Mouse (Mus musculus): ENCODE results near the gene Itga10. TPM values are rescaled to one million over a fixed set of nuclear protein-coding genes. Genes with fewer than 3 reads are reported as not detected.
A peak's percentile ranks its signal among the peaks of the same experiment; 100 is the strongest.
"Not testable (repeated sequence)": the region's sequence is repeated elsewhere in the genome, so short reads cannot be mapped to it uniquely, and the experiment has no call there.

Itga10 gene
- total RNA-seq, 2 experiments from 2014 or later, result 0.61 to 0.62 TPM

DNA sequence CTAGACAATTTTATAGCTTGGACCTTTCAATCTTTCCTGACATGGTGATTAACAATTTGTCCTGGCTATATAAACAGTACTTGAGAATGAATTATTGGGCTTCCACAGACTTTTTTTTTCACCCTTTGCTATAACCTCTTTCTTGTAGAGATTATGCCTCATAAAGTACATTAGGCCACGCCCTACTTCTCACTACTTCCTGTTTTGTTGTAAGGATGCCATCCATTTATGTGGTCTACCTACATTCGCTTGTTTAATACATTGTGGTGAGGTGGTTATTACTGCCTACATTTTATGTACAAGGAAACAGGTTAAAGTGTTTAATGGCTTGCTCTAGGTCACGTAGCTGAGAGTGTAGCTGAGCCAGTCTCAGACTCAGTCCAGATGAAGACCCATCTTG is 29.8 kb downstream of the Itga10 start:
- no peak for DNase-seq
- intact Hi-C loops (cut with DNase I), result no loop called here

DNA sequence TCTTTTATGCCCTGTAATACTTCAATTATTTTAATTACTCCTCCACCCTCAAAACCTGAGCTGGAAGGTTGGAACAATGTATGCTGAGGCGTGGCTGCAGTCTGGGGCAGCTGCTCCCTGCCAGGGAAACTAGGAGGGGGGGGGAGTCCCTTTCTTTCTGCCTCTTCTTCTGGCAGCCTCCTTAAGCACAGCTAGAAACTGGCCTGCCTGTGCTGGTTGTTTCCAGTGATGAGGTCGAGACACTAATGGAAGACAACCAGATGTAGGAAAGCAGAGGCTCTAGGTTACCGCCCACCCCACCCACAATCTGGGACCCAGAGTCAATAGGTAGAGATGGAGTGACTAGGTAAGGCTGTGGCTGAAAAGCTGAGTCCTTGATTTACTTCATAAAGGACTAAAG is 30.3 kb downstream of the Itga10 start:
- no peak for DNase-seq
- intact Hi-C loops (cut with DNase I), result no loop called here

DNA sequence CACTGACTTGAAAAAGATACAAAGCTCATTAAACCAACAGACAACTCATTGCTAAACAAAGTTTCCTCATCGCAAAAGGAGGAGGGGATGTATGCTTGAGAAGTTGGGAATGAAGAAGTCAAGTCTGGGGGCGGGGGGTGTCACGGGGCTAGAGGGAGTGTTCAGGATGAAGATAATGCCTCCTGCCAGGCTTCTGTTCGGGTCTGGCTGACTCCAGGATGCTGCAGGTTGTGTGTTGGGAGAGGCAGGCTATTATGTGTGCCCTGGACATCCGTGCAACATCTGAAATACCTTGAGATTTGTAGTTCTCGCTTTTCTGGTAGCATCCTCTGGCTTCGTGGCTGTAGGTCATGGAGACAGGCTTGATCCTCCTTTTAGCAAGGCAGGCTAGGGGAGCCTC is 33.1 kb downstream of the Itga10 start:
- no peak for DNase-seq
- intact Hi-C loops (cut with DNase I), result no loop called here

DNA sequence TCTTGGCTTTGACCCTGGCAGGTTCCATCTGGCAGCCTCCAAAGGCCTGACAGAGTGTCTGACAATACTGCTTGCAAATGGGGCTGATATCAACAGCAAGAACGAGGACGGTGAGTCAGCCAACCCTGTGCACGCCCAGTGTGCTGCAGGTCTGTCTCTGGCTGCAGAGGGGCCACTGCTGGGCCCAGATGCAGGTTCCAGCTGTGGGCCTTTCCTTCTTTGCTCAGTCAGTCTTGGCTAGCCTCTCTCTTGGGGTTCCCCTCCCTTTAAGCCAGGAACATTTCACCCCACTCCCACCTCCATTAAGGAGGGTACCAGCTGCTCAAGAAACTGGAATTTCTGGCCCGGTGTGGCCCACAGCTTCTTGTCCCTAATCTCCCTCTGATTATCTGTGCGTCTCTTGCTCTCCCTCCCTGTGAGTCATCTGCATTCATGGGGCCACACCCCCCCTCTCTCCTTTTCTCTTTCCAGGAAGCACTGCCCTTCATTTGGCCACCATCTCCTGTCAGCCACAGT is 33.8 kb downstream of the Itga10 start:
- intact Hi-C loops (cut with DNase I), result no loop called here
- no peak for DNase-seq

DNA sequence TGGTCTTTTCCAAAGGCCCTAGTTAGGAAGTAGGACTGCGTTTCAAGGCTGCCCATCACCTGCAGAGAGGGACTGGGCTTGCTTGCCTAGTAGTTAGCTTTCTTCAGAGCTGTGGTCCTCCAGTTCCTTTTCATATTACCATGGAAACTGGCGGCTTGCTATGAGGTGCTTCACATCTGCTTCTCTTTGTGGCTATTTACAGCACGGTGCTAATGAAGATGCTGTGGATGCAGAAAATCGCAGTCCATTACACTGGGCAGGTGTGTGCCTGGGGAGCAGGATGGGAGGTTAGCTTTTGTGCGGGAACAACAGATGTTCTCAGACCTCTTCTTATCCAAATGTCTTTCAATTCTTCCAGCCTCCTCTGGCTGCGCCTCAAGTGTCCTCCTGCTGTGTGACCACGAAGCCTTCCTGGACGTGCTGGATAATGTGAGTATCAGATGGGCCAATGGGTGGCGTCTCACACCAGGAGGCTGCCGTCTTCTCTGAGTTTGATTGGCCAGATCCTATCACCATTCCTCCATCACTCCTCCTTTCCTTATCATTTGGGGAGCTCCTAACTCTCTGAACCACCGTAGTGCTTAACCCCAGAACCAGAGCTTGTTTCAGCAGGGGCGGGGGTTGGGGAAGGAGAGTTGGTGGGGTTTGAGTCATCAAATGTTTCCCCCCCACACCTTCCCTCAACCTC is 35.0 kb downstream of the Itga10 start:
- no peak for DNase-seq
- intact Hi-C loops (cut with DNase I), result no loop called here

DNA sequence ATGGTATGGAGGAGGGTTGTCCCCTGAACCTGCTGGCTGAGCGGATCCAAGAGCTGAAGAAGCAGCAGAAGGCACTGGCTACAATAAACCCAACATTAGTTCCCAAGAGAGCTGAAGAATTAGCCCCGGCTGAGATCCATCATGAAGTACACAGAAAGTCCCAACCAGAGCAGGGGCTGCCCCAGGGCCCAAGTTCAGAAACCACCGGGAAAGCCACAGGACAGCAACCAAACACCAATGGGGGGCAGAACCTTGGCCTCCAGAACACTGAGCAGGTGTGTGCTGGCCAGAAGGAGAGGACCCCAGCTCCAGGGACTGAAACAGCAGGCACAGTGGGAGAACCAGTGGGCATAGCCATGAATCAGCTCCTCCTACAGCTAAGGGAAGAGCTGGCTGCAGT is 38.1 kb downstream of the Itga10 start:
- DNase-seq, result no peak
- intact Hi-C loops (cut with DNase I), result no loop called here

DNA sequence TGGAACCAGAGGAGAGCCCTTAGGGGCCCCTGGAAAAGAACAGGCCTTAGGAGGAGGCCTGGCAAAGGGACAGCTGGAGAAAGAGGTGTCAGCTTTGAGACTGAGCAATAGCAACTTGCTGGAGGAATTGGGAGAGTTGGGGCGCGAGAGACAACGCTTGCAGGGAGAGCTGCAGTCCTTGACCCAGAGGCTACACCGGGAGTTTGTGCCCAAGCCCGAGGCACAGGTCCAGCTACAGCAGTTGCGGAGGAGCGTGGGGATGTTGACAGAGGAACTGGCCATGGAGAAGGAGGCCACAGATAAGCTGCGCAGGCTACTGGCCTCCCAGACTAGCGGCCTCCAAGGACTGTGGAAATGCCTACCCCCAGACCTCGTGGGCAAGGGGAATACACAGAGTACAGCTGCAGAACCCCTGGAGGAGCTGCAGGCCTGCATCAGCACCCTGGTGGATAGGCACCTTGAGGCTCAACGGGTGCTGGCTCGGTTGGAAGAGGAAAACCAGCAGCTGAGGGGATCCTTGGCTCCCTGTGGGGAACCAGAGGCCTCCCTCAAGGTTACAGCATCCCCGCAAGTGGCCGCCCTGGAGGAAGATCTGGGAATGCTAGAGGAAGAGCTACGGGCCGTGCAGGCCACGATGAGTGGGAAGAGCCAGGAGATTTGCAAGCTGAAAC is 38.9 kb downstream of the Itga10 start:
- peak in 1 of 2 experiments; percentile 17 for DNase-seq
- intact Hi-C loops (cut with DNase I), result no loop called here

DNA sequence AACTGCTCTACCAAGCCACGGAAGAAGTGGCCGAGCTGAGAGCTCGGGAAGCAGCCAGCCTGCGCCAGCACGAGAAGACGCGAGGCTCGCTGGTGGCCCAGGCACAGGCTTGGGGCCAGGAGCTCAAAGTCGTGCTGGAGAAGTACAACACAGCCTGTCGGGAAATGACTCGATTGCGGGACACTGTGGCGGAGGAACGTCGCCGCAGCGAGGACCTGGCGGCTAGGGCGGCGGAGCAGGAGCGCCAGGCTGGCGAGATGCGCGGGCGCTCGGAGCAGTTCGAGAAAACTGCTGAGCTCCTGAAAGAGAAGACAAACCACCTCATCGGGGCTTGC is 39.4 kb downstream of the Itga10 start:
- peak in 1 of 2 experiments; percentile 23 for DNase-seq
- intact Hi-C loops (cut with DNase I), result no loop called here

DNA sequence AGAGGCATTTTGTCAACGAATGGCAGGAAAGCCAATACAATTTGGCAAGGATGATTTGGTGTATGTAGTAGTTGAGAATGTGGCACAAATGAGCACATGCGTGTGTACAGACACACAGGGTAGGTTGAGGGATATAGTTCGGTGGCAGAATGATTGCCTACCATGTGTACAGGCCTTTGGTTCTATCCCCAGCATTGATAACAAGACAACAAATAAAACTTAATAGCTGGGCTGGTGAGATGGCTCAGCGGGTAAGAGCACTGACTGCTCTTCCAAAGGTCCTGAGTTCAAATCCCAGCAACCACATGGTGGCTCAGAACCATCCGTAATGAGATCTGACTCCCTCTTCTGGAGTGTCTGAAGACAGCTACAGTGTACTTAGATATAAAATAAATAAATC is 40.7 kb downstream of the Itga10 start:
- not testable (repeated sequence) for DNase-seq

DNA sequence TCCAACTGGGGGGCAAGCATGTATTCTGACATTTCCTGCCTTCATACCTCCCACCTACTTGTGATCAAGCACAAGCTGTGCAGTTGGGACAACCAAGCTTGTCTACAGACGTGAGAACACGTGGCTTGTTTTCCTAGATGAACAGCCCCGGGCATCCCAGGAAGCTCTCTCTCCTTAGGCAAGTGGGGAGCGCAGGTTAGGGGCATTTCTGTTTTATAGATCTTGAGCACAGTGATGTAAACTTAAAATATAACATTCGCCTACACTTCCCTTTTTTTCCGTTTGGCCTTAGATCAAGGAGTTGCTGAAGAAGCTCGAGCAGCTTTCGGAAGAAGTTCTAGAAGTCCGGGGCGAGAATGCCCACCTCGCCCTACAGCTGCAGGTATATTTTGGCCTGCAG is 43.5 kb downstream of the Itga10 start:
- intact Hi-C loops (cut with DNase I), result no loop called here
- DNase-seq, result no peak

More for the DNA sequence above, 40.7 kb downstream of the Itga10 start:
- intact Hi-C loops (cut with DNase I), result not testable (repeated sequence)

DNA sequence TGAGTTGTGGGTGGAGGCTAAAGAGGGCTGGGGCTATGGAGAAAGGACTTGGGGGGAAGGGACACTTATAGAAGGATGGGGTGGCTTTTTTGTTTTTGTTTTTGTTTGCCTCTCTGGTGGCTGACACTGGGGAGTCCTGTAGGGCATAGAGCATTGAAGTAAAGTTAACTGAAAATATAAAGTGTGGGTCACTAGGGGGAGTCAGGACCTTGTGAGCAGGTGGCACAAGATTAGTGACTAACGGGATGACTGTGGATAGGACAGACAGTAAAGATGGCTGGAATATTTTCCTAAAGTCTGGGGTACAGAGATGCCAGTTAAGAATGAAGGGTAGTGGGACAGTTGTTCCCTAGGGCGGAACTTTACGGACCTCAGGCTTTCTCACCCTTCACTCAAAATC is 44.9 kb downstream of the Itga10 start:
- intact Hi-C loops (cut with DNase I), result no loop called here
- DNase-seq, result no peak

DNA sequence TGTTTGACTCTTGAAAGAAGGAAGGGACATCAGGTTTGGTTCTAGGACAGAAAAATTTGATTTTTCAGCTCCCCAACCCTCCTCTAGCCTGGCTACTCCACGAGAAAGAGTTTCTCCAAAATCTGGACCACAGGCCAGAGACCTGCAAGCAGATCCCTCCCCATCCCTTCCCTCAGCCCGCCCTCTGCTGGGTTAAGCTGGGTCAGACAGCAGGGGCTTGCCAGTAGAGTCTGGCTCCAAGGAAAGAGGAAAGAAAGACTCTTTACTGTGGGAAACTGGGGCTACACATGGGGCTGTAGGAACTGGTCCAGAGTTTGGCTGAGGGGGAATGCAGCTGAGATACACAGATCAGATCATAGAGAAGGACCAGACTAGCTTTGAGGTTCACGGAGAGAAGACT is 47.1 kb downstream of the Itga10 start:
- intact Hi-C loops (cut with DNase I), result no loop called here
- peak; percentile 35 to 36 for DNase-seq

DNA sequence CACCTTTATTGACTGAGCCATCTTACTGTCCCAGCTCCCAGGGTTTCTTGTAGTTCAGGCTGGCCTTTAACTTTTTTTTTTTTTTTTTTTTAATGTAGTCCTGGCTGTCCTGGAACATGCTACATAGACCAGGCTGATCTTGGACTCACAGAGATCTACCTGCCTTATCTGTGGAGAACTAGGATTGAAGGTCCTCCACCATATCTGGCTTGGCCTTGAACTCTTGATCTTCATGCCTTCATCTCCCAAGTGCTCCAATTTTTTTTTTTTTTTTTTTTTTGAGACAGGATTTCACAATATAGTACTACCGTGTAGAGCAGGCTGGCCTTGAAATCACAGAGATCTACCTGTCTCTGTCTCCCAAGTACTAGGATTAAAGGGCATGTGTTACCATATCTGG is 48.2 kb downstream of the Itga10 start:
- intact Hi-C loops (cut with DNase I), result no loop called here
- DNase-seq, result no peak

DNA sequence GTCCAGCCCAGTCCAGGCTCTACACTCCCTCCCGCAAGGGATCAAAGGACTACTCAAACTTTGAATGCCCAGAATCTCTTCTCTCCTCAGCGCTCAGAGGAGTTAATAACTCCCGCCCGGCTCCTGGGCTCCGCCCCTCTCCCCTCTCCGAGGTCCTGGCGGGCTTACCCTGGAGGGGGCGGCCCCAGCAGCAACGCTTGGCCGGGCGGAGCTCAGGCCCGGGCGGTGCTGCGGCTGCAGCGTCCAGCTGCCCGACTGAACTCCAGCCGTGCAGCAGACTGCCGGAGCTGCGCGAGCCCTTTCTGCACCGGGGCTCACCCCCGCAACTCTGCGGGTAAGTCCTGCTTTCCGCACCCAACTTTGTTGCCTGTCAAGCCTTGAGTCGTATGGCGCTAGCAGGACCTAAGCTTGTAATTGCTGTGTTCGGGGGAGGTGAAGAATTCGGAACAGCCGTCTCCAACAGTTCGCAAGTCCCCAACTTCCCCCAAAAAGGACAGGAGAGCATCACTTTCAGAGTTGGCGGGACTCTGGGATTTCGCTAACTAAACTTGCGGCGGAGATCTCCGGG is 50.9 kb downstream of the Itga10 start, which contains the start of gene Pias3:
Gene Pias3, plus strand, starts transcription at position 187 of the 568 bp plus-strand sequence.
- peak; percentile 83 to 89 for DNase-seq
- intact Hi-C loops (cut with DNase I), result loop anchor here (2.0 kb wide), 1 partner anchor 31 kb away; the partner anchor contains the start of genes Polr3c and Rnf115

DNA sequence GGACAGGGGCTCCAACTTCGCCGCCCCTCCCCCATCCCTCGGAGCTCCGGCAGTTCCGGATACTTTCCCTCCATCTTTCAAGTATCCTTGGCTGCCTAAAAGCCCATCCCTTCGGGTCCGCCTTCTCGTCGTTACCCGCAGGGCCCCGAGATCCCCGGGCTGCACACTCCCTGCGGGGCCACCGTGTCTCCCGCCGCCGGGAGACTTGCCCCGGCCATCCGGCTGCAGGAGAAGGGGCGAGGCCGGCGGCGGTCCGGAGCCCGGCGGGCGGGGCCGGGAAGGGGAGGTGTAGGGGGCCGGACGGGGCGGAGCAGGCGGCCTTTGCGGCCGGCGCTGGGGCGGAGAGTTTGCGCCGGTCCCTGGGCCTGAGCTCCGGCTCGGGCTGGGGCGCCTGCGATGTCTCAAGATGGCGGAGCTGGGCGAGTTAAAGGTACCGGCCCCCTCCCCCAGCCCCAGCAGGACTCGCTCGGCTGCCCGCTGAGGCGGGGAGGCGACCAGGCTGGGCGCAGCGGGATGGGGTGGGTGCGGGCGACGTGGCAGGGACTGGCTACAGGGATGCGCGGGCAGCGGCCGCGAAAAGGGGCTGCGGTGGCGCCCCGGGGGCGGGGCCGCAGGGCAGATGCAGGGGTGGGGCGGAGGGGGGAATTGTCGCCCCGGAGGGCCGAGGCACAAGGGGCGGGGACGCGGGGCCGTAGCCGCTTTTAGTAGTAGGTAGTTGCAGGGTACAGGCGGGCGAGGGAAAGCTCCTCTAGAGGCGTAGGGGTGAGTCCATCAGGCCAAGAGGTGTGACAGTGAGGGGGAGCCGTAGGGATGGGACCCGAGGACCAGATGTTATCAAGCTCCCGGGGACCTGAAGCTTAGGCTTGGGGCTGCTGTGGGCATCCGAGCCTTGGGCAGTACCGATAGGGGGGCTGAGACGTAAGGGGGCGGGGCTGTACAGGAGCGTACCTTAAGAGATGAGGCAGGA is 51.7 kb downstream of the Itga10 start:
- intact Hi-C loops (cut with DNase I), result loop anchor here (2.0 kb wide), 1 partner anchor 30 kb away; the partner anchor contains the start of genes Polr3c and Rnf115
- DNase-seq, result peak; percentile 92 to 94

DNA sequence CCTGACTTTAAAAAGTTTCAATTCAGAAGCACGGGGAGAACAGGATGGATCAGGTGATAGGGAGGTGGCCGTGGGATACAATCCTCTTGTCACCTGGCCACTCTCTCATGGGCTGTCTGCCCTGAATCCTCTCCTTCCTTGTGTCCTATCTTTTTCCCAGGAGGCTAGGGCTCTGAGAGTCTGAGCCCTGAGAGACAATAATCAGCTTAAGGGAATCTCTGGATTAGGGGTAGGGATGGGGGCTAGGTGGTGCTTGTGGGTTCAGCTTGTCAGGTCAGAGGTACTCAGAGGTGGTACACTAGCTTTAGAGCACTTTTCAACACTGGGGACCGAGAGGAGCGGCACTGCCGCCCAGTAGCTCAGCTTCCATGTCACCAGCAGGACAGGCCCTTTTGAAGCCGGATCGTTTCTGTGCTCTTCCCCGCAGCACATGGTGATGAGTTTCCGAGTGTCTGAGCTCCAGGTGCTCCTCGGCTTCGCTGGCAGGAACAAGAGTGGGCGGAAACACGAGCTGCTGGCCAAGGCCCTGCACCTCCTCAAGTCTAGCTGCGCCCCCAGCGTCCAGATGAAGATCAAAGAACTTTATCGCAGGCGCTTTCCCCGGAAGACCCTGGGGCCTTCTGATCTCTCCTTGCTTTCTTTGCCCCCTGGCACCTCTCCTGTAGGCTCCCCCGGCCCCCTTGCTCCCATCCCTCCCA is 53.8 kb downstream of the Itga10 start:
- intact Hi-C loops (cut with DNase I), result no loop called here
- no peak for DNase-seq

DNA sequence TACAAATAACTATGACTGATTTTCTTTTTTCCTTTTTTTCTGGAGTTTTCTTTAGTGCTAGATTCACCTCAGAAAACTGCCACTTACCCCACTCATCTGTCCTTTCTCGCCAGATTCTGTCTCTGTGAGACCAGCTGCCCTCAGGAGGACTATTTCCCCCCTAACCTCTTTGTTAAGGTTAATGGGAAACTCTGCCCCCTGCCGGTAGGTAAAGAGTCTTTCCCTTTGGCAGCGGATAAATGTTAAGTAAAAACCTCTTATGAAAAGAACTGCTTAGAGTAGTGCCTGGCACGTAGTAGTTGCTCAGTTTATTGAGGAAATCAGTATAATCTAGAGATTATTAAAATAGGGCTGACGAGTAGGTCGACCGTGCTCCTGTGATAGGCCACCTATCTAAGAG is 55.0 kb downstream of the Itga10 start:
- peak in 1 of 2 experiments; percentile 45 for DNase-seq
- intact Hi-C loops (cut with DNase I), result no loop called here

DNA sequence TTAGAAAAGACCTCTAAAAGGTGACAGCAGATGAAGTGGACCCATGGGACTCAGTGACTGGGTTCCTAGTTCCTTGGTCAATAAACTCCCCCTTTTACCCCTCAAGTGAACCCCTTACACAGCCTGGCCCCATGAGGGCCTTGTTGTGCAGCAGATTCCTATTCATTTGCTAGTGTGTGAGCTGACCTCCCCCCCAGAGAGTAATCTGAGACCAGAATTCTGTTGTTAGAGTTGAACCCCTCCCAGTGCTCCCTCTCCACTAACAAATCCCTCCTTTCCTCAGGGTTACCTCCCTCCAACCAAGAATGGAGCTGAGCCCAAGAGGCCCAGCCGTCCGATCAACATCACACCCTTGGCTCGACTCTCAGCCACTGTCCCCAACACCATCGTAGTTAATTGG is 55.6 kb downstream of the Itga10 start:
- intact Hi-C loops (cut with DNase I), result no loop called here
- DNase-seq, result no peak

DNA sequence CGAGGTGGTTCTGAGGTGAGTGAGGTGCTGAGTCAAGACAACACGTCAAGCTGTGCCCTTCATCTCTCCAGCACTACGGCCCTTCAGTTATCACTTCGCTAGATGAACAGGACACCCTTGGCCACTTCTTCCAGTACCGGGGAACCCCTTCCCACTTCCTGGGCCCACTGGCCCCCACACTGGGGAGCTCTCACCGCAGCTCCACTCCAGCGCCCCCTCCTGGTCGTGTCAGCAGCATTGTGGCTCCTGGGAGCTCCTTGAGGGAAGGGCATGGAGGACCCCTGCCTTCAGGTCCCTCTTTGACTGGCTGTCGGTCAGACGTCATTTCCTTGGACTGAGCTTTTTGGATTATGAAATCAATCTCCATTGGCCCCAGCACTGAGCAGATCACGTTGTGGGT is 59.4 kb downstream of the Itga10 start:
- intact Hi-C loops (cut with DNase I), result loop anchor here (5.0 kb wide), 2 partner anchors 37 to 57 kb away; partner anchors contain the start of gene Itga10
- DNase-seq, result peak in 1 of 2 experiments; percentile 22

DNA sequence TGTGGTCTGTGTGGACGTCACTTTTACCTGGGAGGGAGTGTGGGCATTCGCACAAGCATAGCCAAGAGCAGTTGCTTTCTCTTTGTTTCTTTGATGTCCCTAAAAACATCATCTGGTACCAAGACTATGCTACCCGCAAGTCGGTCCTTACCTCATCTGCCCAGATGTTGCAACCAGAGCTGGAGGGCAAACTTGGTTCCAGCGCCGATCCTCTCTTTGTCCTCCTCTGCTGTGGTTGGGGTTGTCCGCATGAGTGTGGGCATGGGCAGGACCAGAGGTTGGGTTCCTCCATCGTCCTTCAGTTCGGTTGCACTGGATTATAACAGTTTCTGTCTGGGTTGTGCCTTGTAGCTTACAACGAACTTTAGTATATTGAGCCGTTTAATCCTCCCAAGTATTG is 60.8 kb downstream of the Itga10 start:
- intact Hi-C loops (cut with DNase I), result loop anchor here (5.0 kb wide), 2 partner anchors 39 to 59 kb away; partner anchors contain the start of gene Itga10
- no peak for DNase-seq

Data from heart, postnatal 36 days (tissue).